Mouse (Mus musculus) forebrain, postnatal 0 days (tissue): ENCODE results near the gene Colgalt2. TPM values are rescaled to one million over a fixed set of nuclear protein-coding genes. Genes with fewer than 3 reads are reported as not detected.
"Not testable (repeated sequence)": the region's sequence is repeated elsewhere in the genome, so short reads cannot be mapped to it uniquely, and the experiment has no call there.

Source experiments
- ATAC-seq: fragments of 200-750 bp; cut with Nextera tagmentation; 2 replicates; pipeline ENCODE4 v1.8.0; 2017; ENCODE audit warnings: mild to moderate bottlenecking, moderate library complexity
- DNase-seq: peaks from one replicate; pipeline ENCODE4 v3.0.0-alpha.2; 2015
- H3K27ac ChIP-seq: fragments of 300-500 bp; sonication (generic); 2 replicates; pipeline ENCODE4 v1.5.1; 2014; ENCODE audit warnings: low read depth, mild to moderate bottlenecking, antibody characterized with exemption, low read length, moderate library complexity, mixed read lengths
- H3K27me3 ChIP-seq: fragments of 300-500 bp; sonication (generic); 2 replicates; pipeline ENCODE4 v1.6.1; 2014; ENCODE audit warnings: mild to moderate bottlenecking, low read length, mixed read lengths; ENCODE audit not compliant: insufficient read depth
- H3K36me3 ChIP-seq: fragments of 300-500 bp; sonication (generic); 2 replicates; pipeline ENCODE4 v1.6.1; 2014; ENCODE audit warnings: mild to moderate bottlenecking, moderate library complexity; ENCODE audit not compliant: insufficient read depth
- H3K4me1 ChIP-seq: fragments of 300-500 bp; sonication (generic); 2 replicates; pipeline ENCODE4 v1.6.1; 2014; ENCODE audit warnings: antibody characterized with exemption; ENCODE audit not compliant: insufficient read depth
- H3K4me2 ChIP-seq: fragments of 300-500 bp; sonication (generic); 2 replicates; pipeline ENCODE4 v1.6.1; 2014; ENCODE audit warnings: low read depth, mild to moderate bottlenecking, moderate library complexity
- H3K4me3 ChIP-seq: fragments of 300-500 bp; sonication (generic); 2 replicates; pipeline ENCODE4 v1.5.1; 2014; ENCODE audit warnings: low read depth, low read length, mixed read lengths
- H3K9ac ChIP-seq: fragments of 300-500 bp; sonication (generic); 2 replicates; pipeline ENCODE4 v1.6.1; 2014; ENCODE audit warnings: mild to moderate bottlenecking
- H3K9me3 ChIP-seq: fragments of 300-500 bp; sonication (generic); 2 replicates; pipeline ENCODE4 v1.6.1; 2016; ENCODE audit warnings: low read length
- CTCF ChIP-seq: sonication (generic); IDR thresholded peaks from 2 replicates; pipeline ENCODE4 v1.5.1; 2016; ENCODE audit warnings: antibody characterized with exemption, control low read depth, low read depth
- WGBS: fragments of 180-500 bp; shearing (Covaris S2); extraction: QIAGEN DNeasy Blood & Tissue Kit; methylation state at CpG from one replicate; pipeline ENCODE4 v1.1.7; 2014; 5-methylcytosine and 5-hydroxymethylcytosine counted together
- polyA plus RNA-seq: library from polyadenylated mRNA; unstranded; fragments of >200 nt; fragmentation: Nextera tagmentation; extraction: Ambion mirVana; gene quantifications from 2 replicates; pipeline ENCODE4 v1.2.1, GENCODE M21; 2015
- total RNA-seq: library from RNA; depleted of rRNA; stranded (reverse); fragments of >200 nt; gene quantifications from 2 replicates; pipeline ENCODE4 v1.2.3, GENCODE M21; 2014; rRNA removed

Colgalt2 gene
- total RNA-seq: 6.4 and 7.0 TPM in 2 replicates
- polyA plus RNA-seq: 3.2 and 3.7 TPM in 2 replicates

GRCm38 (mm10) chr1:152399790-152400555 is at the start of gene Colgalt2:
Gene Colgalt2 (plus strand): TSS chr1:152399830.
- Histone ChIP-seq H3K4me2 (peak within 1 kb of the TSS; percentile 88), H3K9me3 (no peaks in the 10 kb centered on the region), H3K36me3 (no peaks in the 10 kb centered on the region), H3K27ac (no peak within 1 kb of the TSS), H3K4me1 (peaks cover 7% of the 10 kb centered on the region; the same call in 1 of the 2 replicates), H3K9ac (peak within 1 kb of the TSS; percentile 58), H3K27me3 (no peaks in the 10 kb centered on the region; the same call in none of the 2 replicates), H3K4me3 (peak within 1 kb of the TSS; percentile 62)
- no peak for TF ChIP-seq CTCF
- peak; percentile 47 for DNase-seq
- 3% methylated on average over 69 of the region's 70 CpGs for WGBS
- ATAC-seq: peak; percentile 83

- H3K4me2 ChIP-seq: no peak overlapping the region
- H3K9me3 ChIP-seq: no peaks in the 10 kb centered on the region
- ATAC-seq (no peak), DNase-seq (peak; percentile 8)
- no peak overlapping the region for H3K9ac ChIP-seq
- TF ChIP-seq CTCF: no peak
- 65% methylated on average over 4 of the region's 4 CpGs for WGBS
- H3K27me3 ChIP-seq: no peaks in the 10 kb centered on the region
- no peak overlapping the region for H3K4me3 ChIP-seq
- H3K4me1 ChIP-seq: no peaks in the 10 kb centered on the region
- no peaks in the 10 kb centered on the region for H3K36me3 ChIP-seq
- H3K27ac ChIP-seq: no peak overlapping the region
Measured at GRCm38 (mm10) chr1:152356721-152357120, 42.9 kb upstream of the Colgalt2 start.

DNA sequence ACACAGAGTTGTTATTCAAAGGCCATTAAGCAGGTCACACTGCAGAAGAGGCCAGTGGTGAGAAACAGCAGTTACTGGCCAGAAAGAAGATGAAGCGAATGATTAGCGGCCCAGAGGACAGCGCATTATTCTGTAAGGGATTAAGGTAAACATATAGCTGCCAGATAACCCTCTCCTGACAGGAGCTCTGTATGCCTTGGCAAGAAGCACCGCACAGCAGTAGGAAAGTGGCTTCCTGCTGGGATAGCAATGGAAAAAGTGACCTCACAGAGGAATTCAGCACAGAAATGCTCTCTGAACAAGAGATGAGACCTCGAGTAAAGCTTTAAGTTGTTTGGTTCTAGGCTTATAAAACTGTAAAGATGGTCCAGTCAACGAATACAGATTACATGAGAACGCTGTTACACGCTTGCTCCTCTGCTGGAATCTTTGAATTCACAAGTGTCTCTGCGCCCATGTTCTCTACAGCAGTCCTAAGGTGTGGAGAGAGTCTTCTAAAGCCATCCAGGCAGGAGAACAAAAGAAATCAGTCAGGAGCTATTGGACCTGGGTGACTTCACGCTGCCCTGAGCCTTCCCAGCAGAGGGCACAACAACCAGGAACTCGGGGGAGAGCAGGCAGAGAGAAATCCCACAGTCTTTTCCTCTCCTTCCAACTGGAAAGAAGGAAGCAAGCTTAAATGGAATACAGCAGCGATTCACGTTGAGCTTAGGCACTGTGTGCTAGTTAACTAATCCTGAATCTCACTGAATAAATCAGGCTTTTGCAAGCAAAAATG is 31.1 kb upstream of the Colgalt2 start:
- Histone ChIP-seq H3K4me3 (no peak overlapping the region), H3K9me3 (no peaks in the 10 kb centered on the region), H3K4me2 (no peak overlapping the region), H3K27me3 (no peaks in the 10 kb centered on the region), H3K36me3 (no peaks in the 10 kb centered on the region), H3K9ac (no peak overlapping the region), H3K27ac (no peak overlapping the region), H3K4me1 (no peaks in the 10 kb centered on the region)
- DNase-seq: no peak
- peak; percentile 14; the same call in 1 of the 2 replicates for ATAC-seq
- WGBS: 54% methylated on average over 13 of the region's 13 CpGs
- TF ChIP-seq CTCF: peak; percentile 37

DNA sequence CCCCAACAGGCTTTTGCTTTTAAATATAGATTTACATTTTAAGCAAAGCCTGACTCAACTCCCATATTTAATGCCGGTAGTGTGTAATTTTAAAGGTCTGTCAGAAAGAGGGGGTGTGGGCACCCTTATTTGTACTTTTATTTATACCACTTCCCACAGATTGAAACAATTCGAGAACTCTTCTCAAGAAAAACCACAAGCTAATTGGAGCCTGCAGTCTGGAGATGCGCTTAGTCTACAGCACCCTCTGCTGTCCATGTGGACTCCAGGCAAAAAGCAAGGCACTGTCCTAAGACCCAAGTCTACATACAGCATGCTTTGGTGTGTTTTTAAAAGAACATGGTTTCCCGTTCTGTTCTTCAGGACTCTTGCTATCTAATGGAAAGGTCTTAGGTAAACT is 30.5 kb upstream of the Colgalt2 start:
- TF ChIP-seq CTCF: peak; percentile 95
- DNase-seq (peak; percentile 87), ATAC-seq (peak; percentile 91)
- Histone ChIP-seq H3K9ac (no peak overlapping the region), H3K27ac (no peak overlapping the region), H3K27me3 (no peaks in the 10 kb centered on the region), H3K36me3 (no peaks in the 10 kb centered on the region), H3K4me3 (no peak overlapping the region), H3K9me3 (no peaks in the 10 kb centered on the region), H3K4me1 (no peaks in the 10 kb centered on the region), H3K4me2 (no peak overlapping the region)
- 18% methylated on average over 4 of the region's 4 CpGs for WGBS

GRCm38 (mm10) chr1:152378311-152378710 is 21.3 kb upstream of the Colgalt2 start:
- Histone ChIP-seq H3K4me2 (no peak overlapping the region), H3K9ac (no peak overlapping the region), H3K27me3 (no peaks in the 10 kb centered on the region), H3K27ac (no peak overlapping the region), H3K9me3 (no peaks in the 10 kb centered on the region), H3K36me3 (no peaks in the 10 kb centered on the region), H3K4me3 (no peak overlapping the region), H3K4me1 (no peaks in the 10 kb centered on the region)
- 96% methylated on average over 5 of the region's 5 CpGs for WGBS
- ATAC-seq: no peak
- TF ChIP-seq CTCF: no peak
- no peak for DNase-seq

DNA sequence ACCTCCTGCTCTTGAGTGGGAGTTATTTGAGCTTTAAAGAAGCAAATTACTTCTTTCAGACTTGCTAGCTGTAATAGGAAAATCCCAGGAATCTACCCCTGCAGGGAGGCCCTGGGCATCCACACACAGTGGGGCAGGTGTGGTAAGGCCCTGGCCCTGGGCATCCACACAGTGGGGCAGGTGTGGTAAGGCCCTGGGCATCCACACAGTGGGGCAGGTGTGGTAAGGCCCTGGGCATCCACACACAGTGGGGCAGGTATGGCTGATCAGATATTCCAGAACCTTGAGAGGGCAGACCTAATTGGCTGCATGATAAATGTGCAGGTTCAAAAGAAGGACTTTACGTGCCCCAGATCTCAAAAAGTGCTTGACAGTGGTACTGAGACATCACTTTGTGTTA is 15.0 kb upstream of the Colgalt2 start:
- ATAC-seq (no peak), DNase-seq (no peak)
- no peaks in the 10 kb centered on the region for H3K27me3 ChIP-seq
- no peaks in the 10 kb centered on the region for H3K4me1 ChIP-seq
- H3K36me3 ChIP-seq: no peaks in the 10 kb centered on the region
- no peak for TF ChIP-seq CTCF
- H3K4me3 ChIP-seq: no peak overlapping the region
- H3K9ac ChIP-seq: no peak overlapping the region
- 94% methylated on average over 1 of the region's 1 CpGs for WGBS
- H3K4me2 ChIP-seq: no peak overlapping the region
- H3K9me3 ChIP-seq: no peaks in the 10 kb centered on the region
- no peak overlapping the region for H3K27ac ChIP-seq

GRCm38 (mm10) chr1:152385693-152386092 is 13.9 kb upstream of the Colgalt2 start:
- H3K4me1 ChIP-seq, ATAC-seq: not testable (repeated sequence)
- 13% methylated on average over 2 of the region's 4 CpGs for WGBS

More at GRCm38 (mm10) chr1:152385693-152386092, 13.9 kb upstream of the Colgalt2 start:
- not testable (repeated sequence) for H3K9me3 ChIP-seq, H3K36me3 ChIP-seq, H3K27ac ChIP-seq, H3K27me3 ChIP-seq, DNase-seq
- peak overlapping the region; percentile 69 for H3K4me3 ChIP-seq
- H3K9ac ChIP-seq: peak overlapping the region; percentile 74
- peak overlapping the region; percentile 72 for H3K4me2 ChIP-seq
